Mouse (Mus musculus): ENCODE measurements around the gene Smim27.

- TF ChIP-seq ZNF384 (IDR thresholded peaks at IDR 0.05; ENCODE audit: low read depth, low read length) (no peak), ZC3H11A (IDR thresholded peaks at IDR 0.05; ENCODE audit: borderline replicate concordance, low read depth, low read length) (no peak), MAFK (IDR thresholded peaks at IDR 0.05; ENCODE audit: insufficient read depth, low read depth, low read length) (no peak), CHD2 (IDR thresholded peaks at IDR 0.05; ENCODE audit: low read depth, low read length) (no peak), HCFC1 (IDR thresholded peaks at IDR 0.05; ENCODE audit: borderline replicate concordance, insufficient read depth, low read length) (no peak)
Observed at GRCm38 (mm10) chr4:40227886-40228285, 41.5 kb upstream of the Smim27 start.
